Mouse (Mus musculus): ENCODE results near the gene Zfyve27.

GRCm38 (mm10) chr19:42214601-42215000 is 50.9 kb downstream of the Zfyve27 start:
- no peak for TF ChIP-seq CTCF (IDR thresholded peaks at IDR 0.05; ENCODE audit: extremely low read depth, insufficient read depth, insufficient read length, insufficient replicate concordance)
- no peak for TF ChIP-seq POLR2A (IDR thresholded peaks at IDR 0.05; ENCODE audit: low read depth, low read length)

All from spleen, adult 2 months (tissue).